Mouse (Mus musculus) stomach, embryonic 14.5 days (tissue): ENCODE measurements around the gene Fam83e. TPM values are rescaled to one million over a fixed set of nuclear protein-coding genes. Genes with fewer than 3 reads are reported as not detected.

Experiments used
- polyA plus RNA-seq: library from polyadenylated mRNA; unstranded; fragments of >200 nt; fragmentation: Nextera tagmentation; extraction: Ambion mirVana; gene quantifications from 2 replicates; pipeline ENCODE4 v1.2.1, GENCODE M21; 2014

Fam83e gene
- polyA plus RNA-seq, 1 experiment from 2014 or later, result 3.1 TPM

Other genes with a start within 250 kb of the Fam83e start
- gene Tulp2, start 239.3 kb upstream of the Fam83e start, polyA plus RNA-seq, result 1.7 and 2.9 TPM in 2 replicates
- not detected in 2 replicates for gene Gm45808, start 234.4 kb upstream of the Fam83e start, polyA plus RNA-seq
- 2.7 and 3.4 TPM in 2 replicates for gene Dhdh, start 232.4 kb upstream of the Fam83e start, polyA plus RNA-seq
- 199 TPM in 2 replicates for gene Nucb1, start 210.8 kb upstream of the Fam83e start, polyA plus RNA-seq
- 12.7 and 18.3 TPM in 2 replicates for gene Ppp1r15a, start 194.9 kb upstream of the Fam83e start, polyA plus RNA-seq
- gene Plekha4, start 194.9 kb upstream of the Fam83e start, polyA plus RNA-seq, result 1.5 and 2.6 TPM in 2 replicates
- gene Hsd17b14, start 166.3 kb upstream of the Fam83e start, polyA plus RNA-seq, result 1.8 and 1.9 TPM in 2 replicates
- 61.6 and 63.4 TPM in 2 replicates for gene Bcat2, start 151.1 kb upstream of the Fam83e start, polyA plus RNA-seq
- 0.36 and 0.55 TPM in 2 replicates for gene Fgf21, start 105.7 kb upstream of the Fam83e start, polyA plus RNA-seq
- gene Fut1, start 103.9 kb upstream of the Fam83e start, polyA plus RNA-seq, result 0.63 and 0.78 TPM in 2 replicates
- gene Izumo1, start 99.4 kb upstream of the Fam83e start, polyA plus RNA-seq, result 0.23 and 0.62 TPM in 2 replicates
- gene Rasip1, start 93.7 kb upstream of the Fam83e start, polyA plus RNA-seq, result 6.2 and 7.8 TPM in 2 replicates
- gene Mamstr, start 81.2 kb upstream of the Fam83e start, polyA plus RNA-seq, result 7.2 TPM in 2 replicates
- gene Fut2, start 54.8 kb upstream of the Fam83e start, polyA plus RNA-seq, result 5.7 and 6.1 TPM in 2 replicates
- gene Ntn5, start 37.2 kb upstream of the Fam83e start, polyA plus RNA-seq, result 0.67 and 1.0 TPM in 2 replicates
- gene Sec1, start 26.8 kb upstream of the Fam83e start, polyA plus RNA-seq, result 4.8 and 5.7 TPM in 2 replicates
- gene Car11, start 21.4 kb upstream of the Fam83e start, polyA plus RNA-seq, result 10.4 and 11.4 TPM in 2 replicates
- 6.4 and 6.7 TPM in 2 replicates for gene Dbp, start 16.1 kb upstream of the Fam83e start, polyA plus RNA-seq
- 1,227 and 1,272 TPM in 2 replicates for gene Rpl18, start 5.8 kb upstream of the Fam83e start, polyA plus RNA-seq
- 24.4 TPM in 2 replicates for gene Sphk2, start 3.2 kb upstream of the Fam83e start, polyA plus RNA-seq
- gene Spaca4, start 4.6 kb downstream of the Fam83e start, polyA plus RNA-seq, result 0.38 TPM in 1 of 2 replicates, not detected in the other
- gene Lmtk3, start 62.5 kb downstream of the Fam83e start, polyA plus RNA-seq, result 2.5 and 3.3 TPM in 2 replicates
- 2.8 and 3.6 TPM in 2 replicates for gene Sult2b1, start 63.5 kb downstream of the Fam83e start, polyA plus RNA-seq
- gene Cyth2, start 93.4 kb downstream of the Fam83e start, polyA plus RNA-seq, result 89.3 and 92.6 TPM in 2 replicates
- gene Kcnj14, start 103.6 kb downstream of the Fam83e start, polyA plus RNA-seq, result 1.3 and 1.4 TPM in 2 replicates
- 62.7 and 69.6 TPM in 2 replicates for gene Grwd1, start 109.7 kb downstream of the Fam83e start, polyA plus RNA-seq
- 150 and 157 TPM in 2 replicates for gene Kdelr1, start 151.6 kb downstream of the Fam83e start, polyA plus RNA-seq
- 0.29 and 0.48 TPM in 2 replicates for gene Grin2d, start 157.2 kb downstream of the Fam83e start, polyA plus RNA-seq
- 0.45 and 0.65 TPM in 2 replicates for gene Syngr4, start 175.5 kb downstream of the Fam83e start, polyA plus RNA-seq
- gene Tmem143, start 175.7 kb downstream of the Fam83e start, polyA plus RNA-seq, result 4.7 and 5.4 TPM in 2 replicates
- 263 and 295 TPM in 2 replicates for gene Emp3, start 200.2 kb downstream of the Fam83e start, polyA plus RNA-seq
- gene Ccdc114, start 202.9 kb downstream of the Fam83e start, polyA plus RNA-seq, result 3.4 and 3.5 TPM in 2 replicates